Mouse (Mus musculus) testis, postnatal 14 days (tissue): Measurements from ENCODE around the gene Tssk2.

Experiments
- DNase-seq: peaks from one replicate; pipeline ENCODE4 v3.0.0; 2021; ENCODE audit warnings: low spot score

Gene Tssk2

DNA sequence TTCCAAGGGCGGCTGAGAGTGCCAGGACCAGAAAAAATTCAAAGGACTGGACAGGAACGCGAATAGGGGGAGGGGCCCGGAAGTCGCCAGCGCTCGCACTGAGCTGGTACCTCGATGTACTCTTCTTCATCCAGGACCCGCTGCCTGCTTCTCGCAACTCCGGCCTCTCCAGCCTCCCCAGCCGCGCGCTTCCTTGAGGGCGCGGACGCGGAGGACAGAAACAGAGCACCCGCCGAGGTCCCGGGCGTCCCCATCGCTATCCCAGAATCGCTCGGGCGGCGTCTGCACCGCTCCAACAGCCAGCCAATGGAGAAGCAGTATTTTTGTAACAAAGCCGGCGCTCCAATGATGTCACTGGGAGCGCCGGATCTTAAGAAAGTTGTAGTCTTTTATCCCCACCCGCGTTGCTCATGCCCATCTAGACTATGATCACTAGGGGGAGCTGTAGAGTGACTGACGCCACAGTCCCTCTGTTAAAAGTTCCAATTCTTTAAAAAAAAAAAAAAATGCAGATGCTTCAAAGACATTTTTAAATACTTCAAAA lies 12.7 kb downstream of the Tssk2 start, which contains the start of gene Ess2:
Gene Ess2 (minus strand): TSS at position 297 of the 544 bp plus-strand sequence.
- DNase-seq = peak; percentile 91

- peak; percentile 31 for DNase-seq
These were observed 16.1 kb downstream of the Tssk2 start, which contains the start of gene Gsc2 for GRCm38 (mm10) chr16:17914307-17915249. TSS of gene Gsc2 (minus strand) at chr16:17915059.

- no peak for DNase-seq
These were observed 22.1 kb downstream of the Tssk2 start for GRCm38 (mm10) chr16:17920586-17920985.

GRCm38 (mm10) chr16:17921325-17922162 lies 23.1 kb downstream of the Tssk2 start:
- DNase-seq = peak; percentile 94

DNA sequence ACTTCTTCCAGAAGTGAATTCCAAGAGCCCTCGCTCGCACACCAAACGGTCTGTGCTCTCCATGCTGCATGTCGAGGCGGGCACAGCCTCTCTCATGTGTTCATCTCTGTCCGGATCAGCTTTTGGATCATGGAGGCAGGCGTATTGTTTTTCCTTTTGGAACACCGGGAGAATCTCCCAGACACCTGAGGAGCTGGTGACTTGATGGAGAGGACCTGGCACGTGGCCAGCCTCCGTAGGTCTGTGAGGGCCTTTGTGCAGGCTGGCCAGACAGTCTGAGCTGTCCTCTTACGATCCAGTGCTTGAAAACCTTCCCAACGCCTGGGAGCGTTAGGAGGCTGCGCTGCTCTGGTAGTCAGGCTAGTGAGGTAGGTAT lies 23.7 kb downstream of the Tssk2 start:
- DNase-seq = peak; percentile 65

DNA sequence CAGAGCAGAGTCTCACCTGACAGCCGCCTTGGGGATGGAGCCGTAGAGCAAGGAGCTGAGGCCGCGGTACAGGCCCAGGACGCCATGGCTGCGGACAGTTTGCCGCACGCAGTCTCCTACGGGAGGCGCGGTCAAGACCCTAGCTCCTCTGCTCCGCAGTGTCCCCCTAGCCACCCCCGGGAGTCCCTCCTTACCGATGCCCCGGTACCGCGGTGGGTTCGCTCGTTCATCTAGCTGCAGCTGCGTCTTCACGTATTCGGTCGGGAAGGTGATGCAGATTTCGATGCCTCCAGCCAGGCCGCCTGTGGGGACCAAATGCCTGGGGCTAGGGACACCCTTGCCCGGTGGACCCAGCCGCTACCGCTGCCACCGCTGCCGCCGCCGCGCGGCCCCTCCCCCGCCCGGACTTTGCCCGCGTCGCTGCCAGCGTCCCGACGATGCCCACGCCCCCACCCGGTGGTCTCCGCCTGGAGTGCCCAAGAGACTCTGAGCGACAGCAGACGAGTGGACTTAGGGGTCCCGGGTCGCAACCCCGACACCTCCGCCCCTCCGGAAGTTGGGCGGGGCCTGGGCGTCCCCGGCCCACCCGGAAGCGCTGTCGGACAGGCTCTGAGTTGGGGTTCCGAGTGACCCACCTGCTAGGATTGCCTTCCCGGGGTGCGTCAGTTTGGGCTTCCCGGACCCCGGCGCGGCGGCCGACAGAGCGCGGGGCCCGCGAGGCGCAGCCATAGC lies 29.1 kb downstream of the Tssk2 start:
- DNase-seq = peak; percentile 32

DNA sequence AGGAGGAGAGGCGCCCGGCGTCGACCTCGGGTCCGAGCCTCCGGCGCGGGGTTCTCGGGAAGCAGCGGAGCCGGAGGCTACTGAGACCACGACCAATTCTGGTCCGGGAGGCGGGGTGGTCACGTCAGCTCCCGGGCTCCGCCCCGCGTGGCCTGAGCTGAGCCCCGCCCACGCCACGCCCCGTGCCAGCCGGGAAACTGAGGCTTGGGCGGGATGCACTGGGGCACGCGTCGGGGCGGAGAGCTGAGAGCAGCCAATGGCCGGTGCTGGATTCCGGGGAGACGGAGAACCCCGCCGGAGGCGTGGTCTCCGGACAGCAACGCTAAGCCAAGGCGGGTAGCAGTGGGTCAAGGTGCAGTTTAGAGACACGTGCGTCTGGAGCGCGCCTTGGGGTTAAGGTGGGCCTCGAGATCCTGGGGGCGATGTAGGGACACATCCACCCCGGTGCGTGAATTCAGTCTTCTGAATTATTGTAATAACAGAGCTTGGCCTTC lies 29.7 kb downstream of the Tssk2 start, which contains the start of gene Slc25a1:
Gene Slc25a1 (minus strand): TSS at position 133 of the 494 bp plus-strand sequence.
- peak; percentile 86 for DNase-seq

DNA sequence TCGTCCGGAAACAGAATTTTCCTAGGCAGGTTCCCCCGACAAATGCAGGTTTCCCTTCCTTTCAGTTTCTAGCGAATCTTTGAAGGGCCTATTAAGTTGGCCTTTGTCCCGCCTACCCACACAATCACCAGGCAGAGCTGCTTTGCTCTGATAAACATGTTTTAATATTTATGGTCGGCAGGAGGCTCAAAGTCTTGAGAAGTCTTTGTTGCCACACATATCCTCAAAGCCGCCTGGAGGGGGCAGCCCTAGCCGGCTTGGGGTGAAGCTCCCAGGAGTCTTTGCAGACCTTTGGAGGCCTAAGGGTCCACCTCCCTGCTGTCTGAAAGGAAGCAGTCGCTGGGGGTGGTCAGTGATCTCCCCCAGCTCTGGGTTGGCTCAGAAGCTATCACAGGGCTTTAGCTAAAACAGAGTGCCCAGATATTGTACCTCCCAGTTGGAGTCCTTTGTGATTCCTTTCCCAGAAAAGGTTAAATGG lies 30.2 kb downstream of the Tssk2 start:
- peak; percentile 79 for DNase-seq

GRCm38 (mm10) chr16:17929211-17929610 lies 30.8 kb downstream of the Tssk2 start:
- no peak for DNase-seq

DNA sequence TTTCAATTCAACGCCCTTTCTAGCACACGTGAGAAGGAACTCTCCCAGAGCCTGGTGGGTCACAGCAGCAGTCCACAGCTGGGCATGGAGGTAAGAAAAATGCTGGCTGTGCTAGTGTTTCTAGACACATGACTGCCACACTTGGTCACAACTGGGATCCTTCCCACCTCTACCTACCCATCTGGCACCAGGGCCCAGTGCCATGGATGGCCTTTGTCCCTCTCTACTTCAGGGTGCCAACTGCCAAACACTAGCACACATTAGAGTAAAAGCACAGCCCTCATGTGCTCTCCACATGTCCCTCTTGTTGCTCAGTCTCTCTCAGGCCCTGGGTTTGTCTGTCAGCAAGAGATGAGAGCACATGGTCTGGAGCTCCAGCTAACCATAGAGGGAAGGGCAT lies 31.2 kb downstream of the Tssk2 start:
- DNase-seq = no peak

DNA sequence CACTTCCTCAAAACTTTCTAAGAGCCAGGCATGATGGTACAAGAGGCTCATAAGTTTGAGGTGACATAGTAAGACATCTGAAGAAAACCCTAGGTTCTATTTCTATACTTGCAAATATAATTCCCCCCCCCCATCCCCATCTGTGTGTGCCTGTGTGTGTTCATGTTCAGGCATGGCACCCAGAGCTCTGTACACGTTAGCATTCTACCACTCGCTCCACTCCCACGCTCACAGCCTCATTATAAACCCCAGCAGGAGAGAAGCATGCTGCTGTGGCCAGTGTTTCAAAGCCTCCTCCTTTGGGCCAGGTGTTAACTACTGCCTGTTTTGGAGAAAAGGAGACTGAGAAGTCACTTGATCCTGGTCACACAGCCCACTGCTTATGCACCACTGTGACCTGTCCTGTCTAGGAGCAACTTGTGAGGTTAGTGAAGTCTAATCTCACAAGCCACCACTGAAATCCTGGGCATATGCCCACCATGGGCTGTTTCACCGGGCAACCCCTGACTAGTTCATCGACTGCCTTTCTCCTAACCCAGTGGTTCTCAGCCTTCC lies 33.5 kb downstream of the Tssk2 start:
- DNase-seq = no peak

DNA sequence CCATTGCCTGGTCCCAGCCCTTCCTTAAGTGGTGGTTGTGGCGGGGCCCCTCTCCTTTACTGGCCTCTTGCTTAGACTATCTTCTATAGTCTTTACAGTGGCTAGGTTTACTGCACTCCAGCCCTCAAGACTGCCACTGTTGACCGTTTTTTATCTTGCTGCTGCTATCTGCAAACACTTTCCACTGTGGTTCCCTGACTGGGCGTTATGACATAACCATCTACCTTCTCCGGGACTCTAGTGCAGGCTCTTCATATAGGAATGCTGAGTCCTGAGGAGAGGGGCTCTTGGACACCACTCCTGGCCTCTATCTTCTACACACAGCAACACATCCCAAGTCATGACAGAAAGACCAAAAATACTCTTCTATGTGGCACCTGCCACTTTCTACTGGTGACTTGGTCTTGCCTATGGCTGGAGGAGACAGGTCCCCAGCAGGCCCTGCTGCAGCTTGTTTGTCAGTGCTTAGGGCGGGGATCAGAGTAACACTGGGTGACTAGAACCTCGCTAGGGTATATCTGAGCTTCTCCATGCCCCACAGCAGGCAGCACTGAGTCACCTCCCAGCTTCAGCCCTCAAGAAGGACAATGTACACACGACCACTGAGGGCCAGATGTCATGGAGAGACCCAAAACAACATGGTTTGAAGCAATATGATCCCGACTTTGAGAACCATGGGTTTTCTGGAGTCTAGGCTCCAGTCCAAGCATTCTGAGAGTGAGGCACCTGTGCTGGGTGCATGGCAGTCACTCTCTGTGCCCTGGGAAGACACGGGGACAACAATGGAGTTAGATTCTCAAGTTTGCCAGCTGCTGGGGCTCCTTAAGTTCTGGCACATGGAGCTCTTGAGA lies 35.4 kb downstream of the Tssk2 start:
- DNase-seq = no peak

- no peak for DNase-seq
These were observed 36.0 kb downstream of the Tssk2 start for GRCm38 (mm10) chr16:17934445-17934910.

- no peak for DNase-seq
These were observed 38.3 kb downstream of the Tssk2 start for GRCm38 (mm10) chr16:17936776-17937175.

- no peak for DNase-seq
These were observed 39.8 kb downstream of the Tssk2 start for GRCm38 (mm10) chr16:17938187-17938586.

- DNase-seq = no peak
These were observed 40.4 kb downstream of the Tssk2 start for GRCm38 (mm10) chr16:17938821-17939220.

DNA sequence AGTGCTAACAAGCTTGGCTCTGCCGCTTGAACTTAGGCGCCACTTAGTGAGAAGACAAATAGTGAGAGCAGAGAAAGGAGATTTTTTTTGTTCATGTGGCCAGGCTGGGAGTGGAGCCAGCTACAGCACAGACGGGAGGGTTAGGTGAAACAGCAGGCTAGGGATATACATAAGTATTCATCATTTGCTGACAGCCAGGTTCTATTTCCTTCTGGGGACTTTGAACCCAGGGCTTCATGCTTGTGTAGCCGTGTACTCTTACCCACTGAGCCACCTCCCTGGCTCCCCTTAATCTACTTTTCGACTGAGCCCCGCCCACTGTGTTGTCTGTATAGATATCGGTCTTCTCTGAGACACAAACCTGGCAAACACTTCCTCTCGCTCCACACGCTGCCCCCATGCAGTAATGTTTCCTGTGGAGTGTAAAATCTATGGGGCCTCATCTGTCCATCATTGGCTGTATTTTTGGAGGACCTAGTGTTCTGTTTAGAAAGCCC lies 40.9 kb downstream of the Tssk2 start:
- DNase-seq = no peak

GRCm38 (mm10) chr16:17943466-17943865 lies 45.0 kb downstream of the Tssk2 start:
- no peak for DNase-seq

- no peak for DNase-seq
These were observed 46.8 kb downstream of the Tssk2 start for GRCm38 (mm10) chr16:17945081-17945831.
